9 mouse cellular contexts compared by ENCODE assay signal in genomic region chr2:165825964-165826712, GRCm38 (mm10).
DNase-seq lines count a peak whose midpoint lies in the region; ATAC-seq and TF ChIP-seq lines count a peak whose summit lies in the region.
"Had no signal": no experiment of that assay in that cellular context is flagged by ENCODE, and none has a peak within 500 bp of the region (broad histone marks: within the 10 kb centered on the region; RNA-seq: fewer than 3 reads in every experiment).

No protein-coding gene starts in this region.

- WGBS in kidney, adult 2 months = 37% methylated on average over 10 of the region's 10 CpGs
- WGBS in limb, embryonic 10.5 days = 83% methylated on average over 10 of the region's 10 CpGs
- 69% methylated on average over 10 of the region's 10 CpGs for WGBS in midbrain, embryonic 12.5 days

- H3K9me3 ChIP-seq in limb, embryonic 10.5 days (replicated peaks) = no peaks in the 10 kb centered on the region
- no peaks in the 10 kb centered on the region for H3K9me3 ChIP-seq in midbrain, embryonic 12.5 days
- H3K9me3 ChIP-seq: megakaryocyte, embryonic 14.5 days had no signal

- H3K36me3 ChIP-seq in kidney, adult 2 months (ENCODE audit: control insufficient read depth, insufficient read depth, low read length) = peaks cover 7% of the 10 kb centered on the region
- H3K36me3 ChIP-seq in limb, embryonic 10.5 days = peaks cover 98% of the 10 kb centered on the region
- H3K36me3 ChIP-seq in midbrain, embryonic 12.5 days = peaks cover 90% of the 10 kb centered on the region

- H3K27ac ChIP-seq in kidney, adult 2 months (ENCODE audit: insufficient read depth, low read depth, low read length) = peak overlapping the region; percentile 36
- H3K27ac ChIP-seq in limb, embryonic 10.5 days = 0 out of 2 replicates have a peak overlapping the region, but pooled peaks have one; percentile 9
- H3K27ac ChIP-seq in midbrain, embryonic 12.5 days (replicated peaks) = 0 out of 2 replicates have a peak overlapping the region, but pooled peaks have one; percentile 22

- H3K4me2 ChIP-seq in midbrain, embryonic 12.5 days (replicated peaks) = no peak overlapping the region

- TF ChIP-seq CTCF in kidney, adult 2 months (conservative IDR thresholded peaks at IDR 0.05; ENCODE audit: insufficient read depth, insufficient read length, low read depth, low read length) = peak; percentile 93

- 0 out of 2 replicates have a peak, but pooled peaks have one; percentile 44 for ATAC-seq in midbrain, embryonic 12.5 days (ENCODE audit: low FRiP score, low read depth)

- H3K27me3 ChIP-seq in kidney, adult 2 months (replicated peaks; ENCODE audit: control insufficient read depth, insufficient read depth, low read length) = no peaks in the 10 kb centered on the region
- no peaks in the 10 kb centered on the region for H3K27me3 ChIP-seq in limb, embryonic 10.5 days (ENCODE audit: low read depth, poor library complexity, severe bottlenecking)
- no peaks in the 10 kb centered on the region for H3K27me3 ChIP-seq in midbrain, embryonic 12.5 days
- H3K27me3 ChIP-seq: megakaryocyte, embryonic 14.5 days had no signal

- peak; percentile 69 to 76 for DNase-seq in adrenal gland, adult 18-20 months (ENCODE audit: low spot score in 2 of 2)
- DNase-seq in embryo, embryonic 10.5 days (ENCODE audit: low spot score) = peak; percentile 71
- peak; percentile 80 to 87 for DNase-seq in gastrocnemius, postnatal 36 days
- DNase-seq in kidney, adult 2 months = peak; percentile 90
- peak; percentile 55 for DNase-seq in limb, embryonic 10.5 days (ENCODE audit: low spot score)
- peak; percentile 23 for DNase-seq in spleen, adult 12 weeks (ENCODE audit: low spot score)
- DNase-seq in natural killer cell, adult 2 months (ENCODE audit: low spot score in 2 of 2) = no peak

- peaks cover 29% of the 10 kb centered on the region for H3K4me1 ChIP-seq in kidney, adult 2 months (ENCODE audit: control insufficient read depth, insufficient read depth, low read length)
- H3K4me1 ChIP-seq in limb, embryonic 10.5 days = peaks cover 18% of the 10 kb centered on the region
- peaks cover 16% of the 10 kb centered on the region for H3K4me1 ChIP-seq in midbrain, embryonic 12.5 days

- H3K4me3 ChIP-seq in kidney, adult 2 months (ENCODE audit: insufficient read depth, low read depth, low read length) = no peak overlapping the region
- H3K4me3 ChIP-seq in limb, embryonic 10.5 days = no peak overlapping the region
- no peak overlapping the region for H3K4me3 ChIP-seq in midbrain, embryonic 12.5 days
- H3K4me3 ChIP-seq: megakaryocyte, embryonic 14.5 days had no signal

- TF ChIP-seq POLR2A in kidney, adult 2 months (IDR thresholded peaks at IDR 0.05; ENCODE audit: low read depth, low read length) = no peak

- no peak overlapping the region for H3K9ac ChIP-seq in midbrain, embryonic 12.5 days (replicated peaks)

- intact Hi-C loops in gastrocnemius, postnatal 36 days (cut with DNase I) = loop anchor here (2.0 kb wide), 2 partner anchors 75 to 89 kb away; no protein-coding TSS in a partner anchor

Comparison
In these comparisons a context has a peak if more than half of its experiments do, and no peak if none do; other contexts are left out.
1. DNase-seq: peak in adrenal gland, adult 18-20 months (2 of 2), embryo, embryonic 10.5 days (single experiment), gastrocnemius, postnatal 36 days (2 of 2), kidney, adult 2 months (single experiment), limb, embryonic 10.5 days (single experiment) and spleen, adult 12 weeks (single experiment); none in natural killer cell, adult 2 months (0 of 2).
2. Peak in every context shown above with its lines, with median percentiles within 50 percentile points of each other: H3K27ac ChIP-seq.